Mouse (Mus musculus) ES-E14 (cell line): ENCODE measurements around the gene Btrc.

Source experiments
- CHD2 ChIP-seq: IDR thresholded peaks from 2 replicates; pipeline ENCODE4 v1.6.1; 2014; ENCODE audit warnings: mild to moderate bottlenecking, low read depth, low read length, inconsistent platforms
- HCFC1 ChIP-seq: IDR thresholded peaks from 2 replicates; pipeline ENCODE4 v1.6.1; 2012; ENCODE audit warnings: low read length, inconsistent platforms, borderline replicate concordance; ENCODE audit not compliant: insufficient read depth
- MAFK ChIP-seq: IDR thresholded peaks from 2 replicates; pipeline ENCODE4 v1.6.1; 2014; ENCODE audit warnings: mild to moderate bottlenecking, low read depth, low read length, inconsistent platforms; ENCODE audit not compliant: insufficient read depth
- ZC3H11A ChIP-seq: IDR thresholded peaks from 2 replicates; pipeline ENCODE4 v1.6.1; 2012; ENCODE audit warnings: low read depth, mild to moderate bottlenecking, inconsistent platforms, low read length, borderline replicate concordance
- ZNF384 ChIP-seq: IDR thresholded peaks from 2 replicates; pipeline ENCODE4 v1.6.1; 2012; ENCODE audit warnings: low read depth, low read length, inconsistent platforms

- TF ChIP-seq MAFK = no peak
- TF ChIP-seq HCFC1 = no peak
- TF ChIP-seq ZC3H11A = no peak
- no peak for TF ChIP-seq CHD2
- no peak for TF ChIP-seq ZNF384
Observed at GRCm38 (mm10) chr19:45507531-45507930, 144.0 kb downstream of the Btrc start.
